Mouse (Mus musculus) heart, postnatal 0 days (tissue): Measurements from ENCODE around the gene Rora. TPM values are rescaled to one million over a fixed set of nuclear protein-coding genes. Genes with fewer than 3 reads are reported as not detected.
A peak's percentile ranks its signal among the peaks of the same experiment; 100 is the strongest.

Source experiments
- ATAC-seq: fragments of 200-750 bp; cut with Nextera tagmentation; 2 replicates; pipeline ENCODE4 v1.8.0; 2017; ENCODE audit warnings: low read depth, moderate number of reproducible peaks, moderate library complexity; ENCODE audit not compliant: insufficient read depth
- DNase-seq: peaks from one replicate; pipeline ENCODE4 v3.0.0-alpha.2; 2016; ENCODE audit warnings: low spot score
- H3K27ac ChIP-seq: fragments of 300-500 bp; sonication (generic); 2 replicates; pipeline ENCODE4 v1.5.1; 2014; ENCODE audit warnings: low read depth, mild to moderate bottlenecking
- H3K27me3 ChIP-seq: fragments of 300-500 bp; sonication (generic); 2 replicates; pipeline ENCODE4 v1.6.1; 2014; ENCODE audit warnings: low read length, mixed read lengths; ENCODE audit not compliant: control insufficient read depth, insufficient read depth
- H3K36me3 ChIP-seq: fragments of 300-500 bp; sonication (generic); replicated peaks from 2 replicates; pipeline ENCODE4 v1.6.1; 2014; ENCODE audit warnings: low read length, mixed read lengths; ENCODE audit not compliant: control insufficient read depth, insufficient read depth
- H3K4me1 ChIP-seq: fragments of 300-500 bp; sonication (generic); 2 replicates; pipeline ENCODE4 v1.6.1; 2014; ENCODE audit warnings: antibody characterized with exemption; ENCODE audit not compliant: control insufficient read depth, insufficient read depth
- H3K4me2 ChIP-seq: fragments of 300-500 bp; sonication (generic); 2 replicates; pipeline ENCODE4 v1.6.1; 2014; ENCODE audit warnings: low read depth, mild to moderate bottlenecking, low read length, moderate library complexity
- H3K4me3 ChIP-seq: fragments of 300-500 bp; sonication (generic); 2 replicates; pipeline ENCODE4 v1.5.1; 2014; ENCODE audit warnings: low read depth, low read length
- H3K9ac ChIP-seq: fragments of 300-500 bp; sonication (generic); replicated peaks from 2 replicates; pipeline ENCODE4 v1.6.1; 2014; ENCODE audit warnings: low read depth, low read length, mixed read lengths
- H3K9me3 ChIP-seq: fragments of 300-500 bp; sonication (generic); replicated peaks from 2 replicates; pipeline ENCODE4 v1.6.1; 2016; ENCODE audit warnings: low read length; ENCODE audit not compliant: control insufficient read depth
- CTCF ChIP-seq: IDR thresholded peaks from 2 replicates; pipeline ENCODE4 v1.5.1; 2016; ENCODE audit warnings: antibody characterized with exemption, control low read depth, low read depth
- EP300 ChIP-seq: IDR thresholded peaks from 2 replicates; pipeline ENCODE4 v1.6.1; 2016; ENCODE audit warnings: antibody characterized with exemption, low read depth
- WGBS: fragments of 180-500 bp; shearing (Covaris S2); extraction: QIAGEN DNeasy Blood & Tissue Kit; methylation state at CpG from one replicate; pipeline ENCODE4 v1.1.7; 2014; 5-methylcytosine and 5-hydroxymethylcytosine counted together
- polyA plus RNA-seq: library from polyadenylated mRNA; unstranded; fragments of >200 nt; fragmentation: Nextera tagmentation; extraction: Ambion mirVana; gene quantifications from 2 replicates; pipeline ENCODE4 v1.2.1, GENCODE M21; 2015
- total RNA-seq: library from RNA; depleted of rRNA; stranded (reverse); fragments of >200 nt; gene quantifications from 2 replicates; pipeline ENCODE4 v1.2.3, GENCODE M21; 2014; ENCODE audit warnings: low replicate concordance

Rora gene
- total and polyA plus RNA-seq, 2 experiments from 2014 or later = 7.9 to 9.8 TPM

DNA sequence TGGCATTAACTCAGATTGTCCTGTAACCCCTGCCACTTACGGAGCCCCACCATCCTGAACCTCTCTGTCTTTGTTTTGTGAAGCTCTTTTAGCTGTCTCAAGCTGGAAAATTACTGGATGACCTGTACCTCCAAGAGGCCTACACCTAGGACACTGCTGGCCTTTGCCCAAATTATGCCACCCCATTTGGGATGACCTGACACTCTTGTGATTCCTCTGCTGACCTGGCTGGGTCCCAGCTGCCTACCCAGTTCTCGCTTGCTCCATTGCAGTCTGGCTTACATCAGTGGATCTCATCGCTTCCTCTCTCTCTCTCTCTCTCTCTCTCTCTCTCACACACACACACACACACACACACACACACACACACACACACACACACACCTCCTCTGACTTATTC lies 596.0 kb downstream of the Rora start:
- TF ChIP-seq CTCF (no peak), EP300 (no peak)
- no peak for ATAC-seq
- Histone ChIP-seq H3K27me3 (no peaks in the 10 kb centered on the region), H3K4me1 (no peaks in the 10 kb centered on the region), H3K9me3 (no peaks in the 10 kb centered on the region), H3K36me3 (no peaks in the 10 kb centered on the region), H3K27ac (no peak overlapping the region), H3K4me3 (no peak overlapping the region), H3K4me2 (no peak overlapping the region), H3K9ac (no peak overlapping the region)
- no peak for DNase-seq
- WGBS = 80% methylated on average over 3 of the region's 3 CpGs

DNA sequence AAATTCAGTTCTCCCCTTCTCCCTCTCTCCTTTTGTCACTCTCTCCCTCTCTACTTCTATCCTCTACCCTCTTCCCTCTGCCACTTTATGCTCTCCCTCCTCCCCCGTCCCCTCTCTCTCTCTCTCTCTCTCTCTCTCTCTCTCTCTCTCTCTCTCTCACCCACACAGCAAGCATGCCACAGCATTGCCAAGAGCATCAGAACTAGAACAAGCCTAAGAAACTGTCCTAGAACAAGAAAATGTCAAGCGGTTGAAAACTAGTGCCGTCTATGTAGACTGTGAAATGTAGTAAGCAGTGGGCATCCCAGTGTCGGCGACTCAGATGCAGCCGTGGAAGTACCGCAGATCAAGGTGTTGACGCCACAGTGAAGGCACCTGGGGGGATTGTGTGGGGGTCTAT lies 596.7 kb downstream of the Rora start:
- H3K9me3 ChIP-seq = no peaks in the 10 kb centered on the region
- H3K36me3 ChIP-seq = no peaks in the 10 kb centered on the region
- no peaks in the 10 kb centered on the region for H3K27me3 ChIP-seq
- ATAC-seq (no peak), DNase-seq (no peak)
- no peak overlapping the region for H3K4me2 ChIP-seq
- no peak overlapping the region for H3K9ac ChIP-seq
- H3K27ac ChIP-seq = no peak overlapping the region
- no peak overlapping the region for H3K4me3 ChIP-seq
- TF ChIP-seq CTCF = no peak
- TF ChIP-seq EP300 = no peak
- no peaks in the 10 kb centered on the region for H3K4me1 ChIP-seq
- 85% methylated on average over 8 of the region's 8 CpGs for whole genome bisulfite sequencing

DNA sequence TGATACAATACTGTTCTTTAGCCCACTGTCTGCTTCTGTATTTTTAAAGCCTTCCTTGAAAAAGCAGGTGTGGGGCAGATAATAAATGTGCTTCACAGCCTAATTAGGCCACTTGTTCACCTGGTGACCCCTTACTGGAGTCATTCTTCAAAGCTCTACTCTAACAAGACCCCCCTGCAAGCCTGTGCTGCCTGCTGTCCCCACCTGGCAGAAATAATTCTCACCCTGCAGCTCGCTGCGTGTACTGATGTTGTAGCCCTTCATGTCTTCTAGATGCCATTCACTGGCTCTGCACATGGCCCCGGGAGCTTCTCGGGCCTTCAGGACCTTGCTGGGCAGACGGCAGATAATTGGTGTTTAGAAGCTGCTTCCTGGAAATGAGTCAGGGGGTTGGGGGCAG lies 604.9 kb downstream of the Rora start:
- no peak overlapping the region for H3K4me2 ChIP-seq
- H3K4me3 ChIP-seq = no peak overlapping the region
- TF ChIP-seq CTCF (no peak), EP300 (no peak)
- H3K27ac ChIP-seq = no peak overlapping the region
- DNase-seq (no peak), ATAC-seq (no peak)
- 80% methylated on average over 5 of the region's 5 CpGs for WGBS
- no peaks in the 10 kb centered on the region for H3K27me3 ChIP-seq
- peaks cover 6% of the 10 kb centered on the region; the same call in 1 of the 2 replicates for H3K4me1 ChIP-seq
- no peak overlapping the region for H3K9ac ChIP-seq
- H3K36me3 ChIP-seq = no peaks in the 10 kb centered on the region
- no peaks in the 10 kb centered on the region for H3K9me3 ChIP-seq

DNA sequence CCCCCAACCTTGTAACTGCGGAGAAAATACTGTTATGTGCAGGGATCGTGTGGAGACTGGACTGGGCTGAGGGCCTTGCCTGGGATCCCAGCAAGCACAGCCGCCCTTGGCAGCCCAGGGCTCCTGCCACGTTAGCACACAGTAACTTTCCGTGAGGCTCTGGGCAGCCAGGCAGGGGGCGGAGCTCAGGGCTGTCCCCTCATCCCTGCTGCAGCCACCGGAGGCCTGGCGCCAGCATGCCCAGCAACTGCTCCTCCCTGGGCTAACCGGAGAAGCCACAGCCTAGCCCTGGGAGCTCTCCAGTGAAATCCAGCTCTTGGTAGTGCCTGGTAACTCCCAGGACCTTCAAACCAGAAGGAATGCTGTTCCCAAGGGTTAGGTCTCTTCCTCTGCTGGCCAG lies 605.8 kb downstream of the Rora start:
- peak; percentile 94 for ATAC-seq
- Histone ChIP-seq H3K4me1 (peaks cover 6% of the 10 kb centered on the region; the same call in 1 of the 2 replicates), H3K9ac (no peak overlapping the region), H3K9me3 (no peaks in the 10 kb centered on the region), H3K27me3 (no peaks in the 10 kb centered on the region), H3K27ac (no peak overlapping the region), H3K4me2 (peak overlapping the region; percentile 9), H3K4me3 (no peak overlapping the region), H3K36me3 (no peaks in the 10 kb centered on the region)
- peak; percentile 28 for TF ChIP-seq CTCF
- TF ChIP-seq EP300 = no peak
- WGBS = 8% methylated on average over 9 of the region's 9 CpGs
- peak; percentile 82 for DNase-seq

GRCm38 (mm10) chr9:69265151-69265550 lies 611.6 kb downstream of the Rora start:
- DNase-seq = no peak
- no peak overlapping the region for H3K27ac ChIP-seq
- no peak overlapping the region for H3K4me3 ChIP-seq
- no peaks in the 10 kb centered on the region for H3K27me3 ChIP-seq
- WGBS = 72% methylated on average over 7 of the region's 7 CpGs
- no peak for ATAC-seq
- H3K9me3 ChIP-seq = no peaks in the 10 kb centered on the region
- no peak overlapping the region for H3K9ac ChIP-seq
- no peak overlapping the region for H3K4me2 ChIP-seq
- no peaks in the 10 kb centered on the region for H3K36me3 ChIP-seq
- H3K4me1 ChIP-seq = no peaks in the 10 kb centered on the region
- no peak for TF ChIP-seq EP300
- TF ChIP-seq CTCF = no peak

DNA sequence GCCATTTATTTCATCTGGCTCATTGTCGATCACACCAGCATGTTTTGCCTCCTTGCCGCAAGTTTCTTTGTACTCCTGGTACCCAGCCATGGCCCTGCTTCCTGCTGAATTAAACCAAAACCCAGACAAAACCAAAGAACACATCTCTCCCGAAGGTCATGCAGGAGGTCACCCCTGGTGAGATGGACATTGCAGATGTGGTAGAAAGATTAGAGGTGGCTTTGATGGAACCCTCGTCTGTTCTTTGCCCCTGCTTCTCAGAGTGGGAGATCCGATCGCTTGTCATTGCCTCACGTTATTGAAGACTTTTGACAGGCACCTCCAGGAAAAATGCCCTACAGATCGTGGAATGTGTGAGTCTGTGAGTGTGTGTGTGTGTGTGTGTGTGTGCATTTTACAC lies 616.8 kb downstream of the Rora start:
- H3K4me2 ChIP-seq = no peak overlapping the region
- no peaks in the 10 kb centered on the region for H3K27me3 ChIP-seq
- no peak overlapping the region for H3K4me3 ChIP-seq
- 71% methylated on average over 8 of the region's 8 CpGs for WGBS
- H3K4me1 ChIP-seq = peaks cover 8% of the 10 kb centered on the region
- H3K36me3 ChIP-seq = no peaks in the 10 kb centered on the region
- H3K27ac ChIP-seq = no peak overlapping the region
- TF ChIP-seq CTCF (no peak), EP300 (no peak)
- ATAC-seq (no peak), DNase-seq (no peak)
- H3K9ac ChIP-seq = no peak overlapping the region
- H3K9me3 ChIP-seq = no peaks in the 10 kb centered on the region
